10 mouse cellular contexts compared by ENCODE assay signal in the genomic region with DNA sequence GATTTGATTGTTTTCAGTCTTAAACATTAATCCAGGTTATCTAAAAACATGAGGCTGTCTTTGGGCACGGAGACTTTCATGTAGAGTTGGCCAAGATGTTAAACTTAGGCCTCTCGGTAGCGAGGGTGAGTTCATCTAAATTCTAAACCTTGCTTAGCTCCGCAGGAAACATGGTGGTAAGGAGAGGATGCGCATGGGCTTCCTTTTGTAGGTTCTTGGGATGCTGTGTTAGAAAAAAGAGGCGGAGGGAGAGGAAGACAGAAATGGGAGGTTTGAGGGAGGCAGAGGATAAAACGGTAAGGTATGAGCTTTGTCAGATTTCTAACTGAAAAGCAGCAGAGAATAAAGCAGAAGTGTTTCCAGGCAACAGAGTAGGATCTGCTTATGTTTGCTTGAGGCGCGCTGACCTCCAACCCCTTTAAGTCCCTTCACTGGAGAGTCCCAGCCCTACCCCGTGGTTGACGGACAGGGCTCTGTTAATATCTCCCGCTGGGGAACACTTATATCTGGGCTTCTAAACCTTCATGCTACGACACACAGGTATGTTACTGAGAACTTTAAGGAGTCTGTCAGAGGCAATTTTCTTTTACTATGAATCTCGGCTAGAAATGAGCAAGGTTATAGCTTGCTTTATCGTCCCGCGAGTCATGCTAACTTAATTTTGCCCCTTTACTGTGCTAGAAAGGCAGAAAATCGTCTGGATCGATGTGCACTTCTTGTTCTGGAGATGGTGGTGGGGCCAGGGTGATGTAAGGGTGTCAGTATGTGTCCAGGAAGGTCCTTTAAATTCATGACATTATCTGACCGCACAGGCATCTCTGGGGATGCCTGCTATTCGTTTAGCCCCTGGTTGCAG. TPM values are rescaled to one million over a fixed set of nuclear protein-coding genes. Genes with fewer than 3 reads are reported as not detected.
DNase-seq lines count a peak whose midpoint lies in the region; ATAC-seq and TF ChIP-seq lines count a peak whose summit lies in the region.
"Had no signal": no experiment of that assay in that cellular context is flagged by ENCODE, and none has a peak within 500 bp of the region (broad histone marks: within the 10 kb centered on the region; RNA-seq: fewer than 3 reads in every experiment).

No protein-coding gene starts in this region.

- TF ChIP-seq POLR2A in embryonic fibroblast, embryonic 13.5 days (IDR thresholded peaks at IDR 0.05; ENCODE audit: low read depth, low read length): no peak

- intact Hi-C loops in gastrocnemius, adult 2 months (cut with DNase I): no loop called here

- no peak overlapping the region for H3K9ac ChIP-seq in midbrain, embryonic 14.5 days (replicated peaks; ENCODE audit: low read length)
- H3K9ac ChIP-seq: liver, embryonic 13.5 days had no signal

- peaks cover 12% of the 10 kb centered on the region for H3K4me1 ChIP-seq in embryonic fibroblast, embryonic 13.5 days (ENCODE audit: control insufficient read depth, insufficient read depth, low read length)
- no peaks in the 10 kb centered on the region for H3K4me1 ChIP-seq in midbrain, embryonic 14.5 days (ENCODE audit: control insufficient read depth, insufficient read depth, low read length)
- H3K4me1 ChIP-seq: liver, embryonic 13.5 days had no signal

- WGBS in midbrain, embryonic 14.5 days: 59% methylated on average over 21 of the region's 21 CpGs

- no peaks in the 10 kb centered on the region for H3K27me3 ChIP-seq in midbrain, embryonic 14.5 days (ENCODE audit: control insufficient read depth, insufficient read depth, low read length)
- H3K27me3 ChIP-seq: CH12.LX; liver, embryonic 13.5 days had no signal

- peak overlapping the region; percentile 9; the same call in 1 of the 2 replicates for H3K4me3 ChIP-seq in gastrocnemius, adult 2 months
- no peak overlapping the region for H3K4me3 ChIP-seq in embryonic fibroblast, embryonic 13.5 days (ENCODE audit: insufficient read depth, low read length)
- no peak overlapping the region for H3K4me3 ChIP-seq in midbrain, embryonic 14.5 days (replicated peaks; ENCODE audit: low read depth, low read length)
- H3K4me3 ChIP-seq: liver, embryonic 13.5 days had no signal

- no peak overlapping the region for H3K27ac ChIP-seq in gastrocnemius, adult 2 months
- peak overlapping the region; percentile 58 for H3K27ac ChIP-seq in embryonic fibroblast, embryonic 13.5 days (ENCODE audit: insufficient read depth, low read length)
- H3K27ac ChIP-seq in midbrain, embryonic 14.5 days (replicated peaks; ENCODE audit: low read depth, low read length): peak overlapping the region; percentile 2; the same call in 1 of the 2 replicates
- H3K27ac ChIP-seq: liver, embryonic 13.5 days had no signal

- no peaks in the 10 kb centered on the region for H3K36me3 ChIP-seq in midbrain, embryonic 14.5 days (ENCODE audit: control insufficient read depth, insufficient read depth, low read length)
- H3K36me3 ChIP-seq: liver, embryonic 13.5 days had no signal

- TF ChIP-seq CTCF in gastrocnemius, adult 2 months (IDR thresholded peaks at IDR 0.05): no peak
- no peak for TF ChIP-seq CTCF in embryonic fibroblast, embryonic 13.5 days (IDR thresholded peaks at IDR 0.05; ENCODE audit: borderline replicate concordance, insufficient read depth, low read length)

- no peak for DNase-seq in gastrocnemius, adult 2 months
- no peak for DNase-seq in gastrocnemius, adult 18-20 months (ENCODE audit: low spot score)
- DNase-seq in brain, adult 2 months (ENCODE audit: low read depth, low spot score): peak; percentile 21
- DNase-seq in midbrain, embryonic 14.5 days: peak; percentile 47
- DNase-seq in ovary, adult 18-20 months (ENCODE audit: low spot score): no peak
- DNase-seq in adrenal gland, postnatal 4 days (ENCODE audit: low spot score in 2 of 2): no peak
- DNase-seq: liver, embryonic 13.5 days had no signal

- ATAC-seq in midbrain, embryonic 14.5 days (ENCODE audit: low FRiP score, low TSS enrichment): no peak
- ATAC-seq in CD4-positive, CD25-positive, alpha-beta regulatory T cell, adult 4 months: no peak

- no peaks in the 10 kb centered on the region for H3K9me3 ChIP-seq in midbrain, embryonic 14.5 days (ENCODE audit: control insufficient read depth, low read length)
- H3K9me3 ChIP-seq: liver, embryonic 13.5 days had no signal

- peak overlapping the region; percentile 7 for H3K4me2 ChIP-seq in midbrain, embryonic 14.5 days (ENCODE audit: low read length)
- H3K4me2 ChIP-seq: liver, embryonic 13.5 days had no signal

RNA-seq across cellular contexts. Expression of a gene that starts 29.3 kb away (rescaled TPM):
- 10 to 100 TPM; 40.8 to 53.3 TPM for total RNA-seq in gastrocnemius, adult 2 months (2021)
- 10 to 100 TPM; 46.1 to 46.4 TPM for total RNA-seq in gastrocnemius, adult 18-20 months (2021)
- polyA plus RNA-seq in embryonic fibroblast, embryonic 13.5 days (2011; ENCODE audit: insufficient read length, low read depth, missing spikeins): 139 and 152 TPM in 2 replicates
- 106 and 128 TPM in 2 replicates for polyA plus RNA-seq in midbrain, embryonic 14.5 days (2014; fragmentation: Nextera tagmentation; extraction: Ambion mirVana)
- 10 to 100 TPM; 55.6 to 63.7 TPM for polyA plus RNA-seq in CD4-positive, CD25-positive, alpha-beta regulatory T cell, adult 4 months (2017; shearing (Covaris generic))
- total RNA-seq in adrenal gland, postnatal 4 days (2021): 100 to 1,000 TPM; 170 to 176 TPM

Comparison
In these comparisons a context has a peak if more than half of its experiments do, and no peak if none do; other contexts are left out.
1. DNase-seq: peak in brain, adult 2 months (single experiment) and midbrain, embryonic 14.5 days (single experiment); none in gastrocnemius, adult 2 months (single experiment), gastrocnemius, adult 18-20 months (single experiment), ovary, adult 18-20 months (single experiment) and adrenal gland, postnatal 4 days (0 of 2).